Mouse (Mus musculus) stomach, embryonic 14.5 days (tissue): ENCODE data around the gene Cxcl5. TPM values are rescaled to one million over a fixed set of nuclear protein-coding genes. Genes with fewer than 3 reads are reported as not detected.

Source experiments
- ATAC-seq: fragments of 200-750 bp; cut with Nextera tagmentation; 2 replicates; pipeline ENCODE4 v1.8.0; 2017; ENCODE audit warnings: low read depth, moderate TSS enrichment; ENCODE audit not compliant: insufficient number of reproducible peaks, insufficient read depth, low FRiP score
- H3K27ac ChIP-seq: fragments of 300-500 bp; sonication (generic); 2 replicates; pipeline ENCODE4 v1.5.1; 2014; ENCODE audit warnings: mild to moderate bottlenecking, low read length, moderate library complexity, mixed read lengths
- H3K27me3 ChIP-seq: fragments of 300-500 bp; sonication (generic); 2 replicates; pipeline ENCODE4 v1.6.1; 2014; ENCODE audit warnings: low read length, control low read depth, mixed read lengths; ENCODE audit not compliant: control insufficient read depth, insufficient read depth
- H3K36me3 ChIP-seq: fragments of 300-500 bp; sonication (generic); 2 replicates; pipeline ENCODE4 v1.6.1; 2014; ENCODE audit warnings: mild to moderate bottlenecking, control low read depth, low read length, moderate library complexity, mixed read lengths; ENCODE audit not compliant: control insufficient read depth, insufficient read depth
- H3K4me1 ChIP-seq: fragments of 300-500 bp; sonication (generic); 2 replicates; pipeline ENCODE4 v1.6.1; 2014; ENCODE audit warnings: low read length, control low read depth, mixed read lengths; ENCODE audit not compliant: control insufficient read depth, insufficient read depth
- H3K4me2 ChIP-seq: fragments of 300-500 bp; sonication (generic); replicated peaks from 2 replicates; pipeline ENCODE4 v1.6.1; 2014; ENCODE audit warnings: low read depth, low read length, control low read depth
- H3K4me3 ChIP-seq: fragments of 300-500 bp; sonication (generic); 2 replicates; pipeline ENCODE4 v1.5.1; 2014; ENCODE audit warnings: low read depth, low read length, control low read depth
- H3K9ac ChIP-seq: fragments of 300-500 bp; sonication (generic); replicated peaks from 2 replicates; pipeline ENCODE4 v1.6.1; 2014; ENCODE audit warnings: low read depth, mild to moderate bottlenecking, control low read depth, low read length, moderate library complexity, mixed read lengths
- H3K9me3 ChIP-seq: fragments of 300-500 bp; sonication (generic); 2 replicates; pipeline ENCODE4 v1.6.1; 2016; ENCODE audit warnings: low read depth, low read length, control low read depth; ENCODE audit not compliant: control insufficient read depth
- WGBS: fragments of 180-500 bp; shearing (Covaris S2); extraction: QIAGEN DNeasy Blood & Tissue Kit; methylation state at CpG from one replicate; pipeline ENCODE4 v1.1.7; 2014; 5-methylcytosine and 5-hydroxymethylcytosine counted together
- polyA plus RNA-seq: library from polyadenylated mRNA; unstranded; fragments of >200 nt; fragmentation: Nextera tagmentation; extraction: Ambion mirVana; gene quantifications from 2 replicates; pipeline ENCODE4 v1.2.1, GENCODE M21; 2014

The Cxcl5 gene
- polyA plus RNA-seq, 1 experiment from 2014 or later = 0.20 TPM

DNA sequence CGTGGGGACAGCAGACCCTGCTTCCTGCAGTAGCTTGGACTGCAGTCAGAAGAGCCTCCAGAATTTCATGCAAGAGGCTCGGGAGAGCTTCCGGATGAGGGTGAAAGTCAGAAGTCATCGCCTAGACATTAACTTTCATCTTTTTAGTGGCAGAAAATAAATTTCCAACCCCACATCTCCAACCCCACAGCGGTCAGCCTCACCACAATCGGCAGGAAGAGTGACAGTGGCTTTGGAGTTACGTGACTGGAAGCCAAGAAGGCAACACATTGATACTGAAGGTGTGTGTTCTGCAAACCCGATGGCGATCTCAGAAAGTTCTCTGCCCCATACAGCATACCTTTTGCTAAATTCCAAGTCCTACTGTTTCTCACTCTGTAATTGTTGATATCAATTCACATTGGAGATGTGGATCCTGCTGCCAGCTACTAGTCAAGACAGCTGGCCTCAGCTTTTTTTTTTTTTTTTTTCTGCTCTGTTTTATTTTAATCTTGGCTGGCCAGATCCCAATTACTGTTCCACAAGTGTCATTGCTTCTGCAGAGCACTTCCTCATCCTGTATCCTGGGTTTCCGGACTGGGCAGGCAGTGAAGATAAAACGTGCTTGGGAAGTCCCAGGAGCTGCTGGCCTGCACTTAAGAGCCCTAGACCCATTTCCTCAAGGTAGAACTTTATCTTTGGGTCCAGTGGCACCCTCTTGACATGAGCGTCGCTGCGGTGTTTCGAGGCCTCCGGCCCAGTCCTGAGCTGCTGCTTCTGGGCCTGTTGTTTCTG is 12.9 kb downstream of the Cxcl5 start, which contains the start of gene Pf4:
Pf4 (plus strand) TSS at position 556 of the 774 bp plus-strand sequence.
- Histone ChIP-seq H3K4me2 (no peak within 1 kb of the TSS), H3K4me1 (0 out of 2 replicates have a peak, but pooled peaks cover 7% of the 10 kb centered on the region), H3K36me3 (no peaks in the 10 kb centered on the region), H3K9ac (no peak within 1 kb of the TSS), H3K27ac (no peak within 1 kb of the TSS), H3K27me3 (no peaks in the 10 kb centered on the region), H3K4me3 (no peak within 1 kb of the TSS), H3K9me3 (no peaks in the 10 kb centered on the region)
- ATAC-seq = no peak
- 78% methylated on average over 16 of the region's 16 CpGs for WGBS

DNA sequence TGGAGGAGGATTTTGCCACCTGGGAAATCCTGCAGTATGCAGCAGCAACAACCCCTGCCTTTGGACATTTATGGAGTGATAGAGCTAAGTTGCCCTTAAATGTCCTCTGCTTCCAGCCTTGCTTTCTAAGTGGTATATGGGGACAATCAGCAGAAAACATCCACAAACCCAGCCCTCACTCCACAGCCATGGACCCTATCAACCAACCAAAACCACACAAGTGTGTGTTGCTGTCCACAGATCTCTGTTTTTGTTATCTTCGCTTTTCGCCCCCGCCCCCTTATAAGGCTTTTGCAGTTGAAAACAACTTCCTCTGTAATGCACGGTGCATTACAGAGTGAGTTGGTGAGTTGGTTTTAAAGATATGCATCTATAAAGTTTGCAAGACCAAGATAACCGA is 16.4 kb downstream of the Cxcl5 start:
- no peaks in the 10 kb centered on the region for H3K9me3 ChIP-seq
- ATAC-seq = no peak
- H3K36me3 ChIP-seq = no peaks in the 10 kb centered on the region
- no peak overlapping the region for H3K4me3 ChIP-seq
- WGBS = 88% methylated on average over 5 of the region's 5 CpGs
- no peak overlapping the region for H3K9ac ChIP-seq
- H3K27me3 ChIP-seq = no peaks in the 10 kb centered on the region
- H3K4me2 ChIP-seq = no peak overlapping the region
- no peak overlapping the region for H3K27ac ChIP-seq
- 0 out of 2 replicates have a peak, but pooled peaks cover 7% of the 10 kb centered on the region for H3K4me1 ChIP-seq

- Histone ChIP-seq H3K4me1 (0 out of 2 replicates have a peak, but pooled peaks cover 4% of the 10 kb centered on the region), H3K27me3 (no peaks in the 10 kb centered on the region), H3K4me3 (no peak overlapping the region), H3K9ac (no peak overlapping the region), H3K9me3 (no peaks in the 10 kb centered on the region), H3K36me3 (no peaks in the 10 kb centered on the region), H3K4me2 (no peak overlapping the region), H3K27ac (no peak overlapping the region)
- WGBS = 83% methylated on average over 10 of the region's 10 CpGs
- no peak for ATAC-seq
These were observed 18.5 kb downstream of the Cxcl5 start for GRCm38 (mm10) chr5:90777621-90778020.

DNA sequence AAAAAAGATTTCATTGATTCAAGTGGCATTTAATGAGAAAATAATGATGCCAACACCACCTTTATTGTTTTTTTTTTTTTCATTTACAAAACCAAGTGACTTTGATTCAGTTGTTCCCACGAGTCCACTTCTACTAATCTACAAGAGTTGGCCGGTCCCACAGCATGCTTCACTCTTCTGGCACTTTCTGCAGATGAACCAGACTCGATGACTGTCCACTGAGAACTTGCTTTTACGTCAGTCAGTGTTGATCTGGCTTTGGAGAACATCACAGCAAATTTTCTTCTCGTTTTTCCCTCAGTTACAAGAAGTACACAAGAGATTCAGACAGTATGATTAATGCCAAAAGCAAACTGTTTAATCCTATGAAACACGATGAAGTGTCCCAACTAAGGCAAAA is 19.7 kb downstream of the Cxcl5 start:
- Histone ChIP-seq H3K36me3 (no peaks in the 10 kb centered on the region), H3K27ac (no peak overlapping the region), H3K4me3 (no peak overlapping the region), H3K9me3 (no peaks in the 10 kb centered on the region), H3K27me3 (no peaks in the 10 kb centered on the region), H3K4me1 (no peaks in the 10 kb centered on the region), H3K9ac (no peak overlapping the region), H3K4me2 (no peak overlapping the region)
- no peak for ATAC-seq
- WGBS = 72% methylated on average over 6 of the region's 6 CpGs

DNA sequence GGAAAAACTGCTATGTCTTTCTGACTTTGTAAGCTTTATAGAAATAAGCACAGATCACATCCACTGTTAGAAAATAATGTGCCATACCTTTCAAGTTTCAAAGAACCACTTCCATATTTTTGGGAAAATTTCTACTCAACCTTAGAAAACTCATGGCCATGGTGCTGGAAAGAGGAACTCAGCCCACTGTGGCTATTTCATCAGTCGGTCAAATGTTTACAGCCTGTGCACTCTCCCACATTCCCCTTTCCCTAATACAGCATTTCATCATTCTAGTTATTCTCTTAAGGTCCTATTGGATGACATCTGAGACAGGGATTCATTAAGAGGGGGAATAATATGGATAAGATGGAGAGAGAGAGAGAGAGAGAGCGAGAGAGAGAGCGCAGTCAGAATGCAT is 24.5 kb downstream of the Cxcl5 start:
- no peaks in the 10 kb centered on the region for H3K9me3 ChIP-seq
- 59% methylated on average over 3 of the region's 3 CpGs for WGBS
- no peaks in the 10 kb centered on the region for H3K36me3 ChIP-seq
- no peak overlapping the region for H3K4me2 ChIP-seq
- H3K27ac ChIP-seq = no peak overlapping the region
- H3K4me3 ChIP-seq = no peak overlapping the region
- H3K4me1 ChIP-seq = no peaks in the 10 kb centered on the region
- ATAC-seq = no peak
- H3K27me3 ChIP-seq = no peaks in the 10 kb centered on the region
- H3K9ac ChIP-seq = no peak overlapping the region

GRCm38 (mm10) chr5:90785659-90786588 is 26.8 kb downstream of the Cxcl5 start, which contains the start of gene Cxcl3:
TSS of gene Cxcl3 (plus strand) at chr5:90786103.
- Histone ChIP-seq H3K4me1 (no peaks in the 10 kb centered on the region), H3K4me3 (peak within 1 kb of the TSS; percentile 22), H3K4me2 (peak within 1 kb of the TSS; percentile 69), H3K27me3 (no peaks in the 10 kb centered on the region), H3K27ac (no peak within 1 kb of the TSS), H3K36me3 (no peaks in the 10 kb centered on the region), H3K9me3 (no peaks in the 10 kb centered on the region), H3K9ac (no peak within 1 kb of the TSS)
- WGBS = 19% methylated on average over 24 of the region's 26 CpGs
- peak; percentile 80 for ATAC-seq

- Histone ChIP-seq H3K9ac (no peak overlapping the region), H3K27ac (no peak overlapping the region), H3K36me3 (no peaks in the 10 kb centered on the region), H3K4me1 (no peaks in the 10 kb centered on the region), H3K9me3 (no peaks in the 10 kb centered on the region), H3K27me3 (no peaks in the 10 kb centered on the region), H3K4me2 (no peak overlapping the region), H3K4me3 (no peak overlapping the region)
- 79% methylated on average over 4 of the region's 4 CpGs for WGBS
- ATAC-seq = no peak
These were observed 29.0 kb downstream of the Cxcl5 start for GRCm38 (mm10) chr5:90788114-90788513.

- Histone ChIP-seq H3K27ac (no peak overlapping the region), H3K36me3 (no peaks in the 10 kb centered on the region), H3K9ac (no peak overlapping the region), H3K4me3 (no peak overlapping the region), H3K9me3 (no peaks in the 10 kb centered on the region), H3K4me1 (no peaks in the 10 kb centered on the region), H3K27me3 (no peaks in the 10 kb centered on the region), H3K4me2 (no peak overlapping the region)
- no peak for ATAC-seq
- WGBS = 73% methylated on average over 11 of the region's 11 CpGs
These were observed 30.3 kb downstream of the Cxcl5 start for GRCm38 (mm10) chr5:90789306-90790073.
